Mouse (Mus musculus): ENCODE measurements around the gene Taar1. TPM values are rescaled to one million over a fixed set of nuclear protein-coding genes. Genes with fewer than 3 reads are reported as not detected.

Gene Taar1
- total RNA-seq, 2 experiments from 2014 or later, result not detected

Other genes with a start within 250 kb of the Taar1 start
- gene Rps12, start 133.1 kb upstream of the Taar1 start, total RNA-seq (2021), result 100 to 1,000 TPM; 336 to 348 TPM
- gene Slc18b1, start 123.4 kb upstream of the Taar1 start, total RNA-seq (2021), result 10 to 100 TPM; 18.2 to 22.0 TPM
- under 1 TPM in 1 of 2 experiments, not detected in 1; 0.46 TPM for gene Vnn3, start 68.9 kb upstream of the Taar1 start, total RNA-seq (2021)
- under 1 TPM; 0.66 to 0.71 TPM for gene Vnn1, start 25.7 kb upstream of the Taar1 start, total RNA-seq (2021)
- not detected for gene Taar2, start 18.2 kb downstream of the Taar1 start, total RNA-seq (2021)
- gene Taar3, start 29.2 kb downstream of the Taar1 start, total RNA-seq (2021), result not detected
- not detected for gene Taar4, start 40.1 kb downstream of the Taar1 start, total RNA-seq (2021)
- not detected for gene Taar5, start 50.4 kb downstream of the Taar1 start, total RNA-seq (2021)
- not detected for gene Taar6, start 65.3 kb downstream of the Taar1 start, total RNA-seq (2021)
- gene Taar7a, start 73.1 kb downstream of the Taar1 start, total RNA-seq (2021), result not detected
- gene Taar7b, start 79.6 kb downstream of the Taar1 start, total RNA-seq (2021), result not detected
- not detected for gene Taar7d, start 106.9 kb downstream of the Taar1 start, total RNA-seq (2021)
- gene Taar7e, start 117.3 kb downstream of the Taar1 start, total RNA-seq (2021), result not detected
- gene Taar7f, start 129.2 kb downstream of the Taar1 start, total RNA-seq (2021), result not detected
- not detected for gene Taar8a, start 156.1 kb downstream of the Taar1 start, total RNA-seq (2021)
- gene Taar8b, start 171.9 kb downstream of the Taar1 start, total RNA-seq (2021), result not detected
- not detected for gene Taar8c, start 181.6 kb downstream of the Taar1 start, total RNA-seq (2021)
- gene Taar9, start 189.2 kb downstream of the Taar1 start, total RNA-seq (2021), result not detected
- gene Stx7, start 228.9 kb downstream of the Taar1 start, total RNA-seq (2021), result 100 to 1,000 TPM; 169 to 187 TPM